Mouse (Mus musculus) G1E (cell line): ENCODE measurements around the gene Rell1. TPM values are rescaled to one million over a fixed set of nuclear protein-coding genes. Genes with fewer than 3 reads are reported as not detected.

Source experiments
- ATAC-seq: 2 replicates; pipeline ENCODE4 v1.8.0; 2016; ENCODE audit warnings: mild to moderate bottlenecking; ENCODE audit not compliant: insufficient number of reproducible peaks, poor library complexity, low FRiP score, severe bottlenecking; ENCODE audit errors: extremely low read depth
- DNase-seq: peaks from one replicate; pipeline ENCODE4 v3.0.0; 2012; ENCODE audit warnings: low spot score
- H3K27me3 ChIP-seq: 2 replicates; pipeline ENCODE4 v1.6.1; 2012; ENCODE audit warnings: mild to moderate bottlenecking, low read length, inconsistent platforms; ENCODE audit not compliant: insufficient read depth
- H3K36me3 ChIP-seq: replicated peaks from 2 replicates; pipeline ENCODE3; 2012; ENCODE audit warnings: mild to moderate bottlenecking, inconsistent platforms
- H3K4me1 ChIP-seq: 2 replicates; pipeline ENCODE4 v1.6.1; 2012; ENCODE audit warnings: low read depth, low read length, inconsistent platforms, mixed read lengths; ENCODE audit not compliant: insufficient read depth
- H3K4me3 ChIP-seq: 2 replicates; pipeline ENCODE4 v1.5.1; 2012; ENCODE audit warnings: low read depth, mild to moderate bottlenecking, inconsistent platforms, low read length, moderate library complexity, mixed read lengths
- H3K9me3 ChIP-seq: replicated peaks from 2 replicates; pipeline ENCODE4 v1.6.1; 2012; ENCODE audit warnings: inconsistent platforms
- CTCF ChIP-seq: IDR thresholded peaks from 2 replicates; pipeline ENCODE4 v1.5.1; 2012; ENCODE audit warnings: low read depth, low read length, inconsistent platforms, mixed read lengths
- GATA1 ChIP-seq: IDR thresholded peaks from 2 replicates; pipeline ENCODE4 v1.6.1; 2012; ENCODE audit warnings: borderline replicate concordance, low read length, inconsistent platforms, mixed read lengths
- GATA2 ChIP-seq: IDR thresholded peaks from 2 replicates; pipeline ENCODE4 v1.6.1; 2012; ENCODE audit warnings: low read depth, low read length, inconsistent platforms, borderline replicate concordance
- POLR2AphosphoS5 ChIP-seq: IDR thresholded peaks from 2 replicates; pipeline ENCODE4 v1.6.1; 2012; ENCODE audit warnings: low read depth, low read length, inconsistent platforms; ENCODE audit not compliant: insufficient replicate concordance
- TAL1 ChIP-seq: conservative IDR thresholded peaks from 2 replicates; pipeline ENCODE4 v1.6.1; 2012; ENCODE audit warnings: low read depth, low read length, inconsistent platforms, mixed read lengths
- polyA plus RNA-seq: library from polyadenylated mRNA; stranded (reverse); fragments of >175 nt; gene quantifications from 2 replicates; pipeline ENCODE4 v1.2.3, GENCODE M21; 2012
- total RNA-seq, 2 experiments: library from RNA; stranded (forward) in 1 of 2; stranded (reverse) in 1 of 2; fragments of 200-1000 nt in 1 of 2; fragments of >200 nt in 1 of 2; fragmentation: Nextera tagmentation in 1 of 2; gene quantifications; 2 replicates each; pipeline ENCODE4 v1.2.3; 2014 to 2017

Rell1 gene
- total and polyA plus RNA-seq, 3 experiments: 11.9 to 13.5 (median 12.1) TPM

- H3K36me3 ChIP-seq: peaks cover 25% of the 10 kb centered on the region
- no peak overlapping the region for H3K4me3 ChIP-seq
- no peaks in the 10 kb centered on the region for H3K9me3 ChIP-seq
- DNase-seq: no peak
- ATAC-seq: no peak
- H3K27me3 ChIP-seq: no peaks in the 10 kb centered on the region
- peaks cover 32% of the 10 kb centered on the region for H3K4me1 ChIP-seq
- TF ChIP-seq TAL1 (no peak), POLR2AphosphoS5 (no peak), CTCF (no peak), GATA2 (no peak), GATA1 (no peak)
Observed at GRCm38 (mm10) chr5:63966379-63966778, 2.3 kb downstream of the Rell1 start.

- no peak overlapping the region for H3K4me3 ChIP-seq
- TF ChIP-seq GATA1: no peak
- no peak for TF ChIP-seq POLR2AphosphoS5
- no peak for TF ChIP-seq GATA2
- TF ChIP-seq TAL1: no peak
- no peak for TF ChIP-seq CTCF
- no peak for ATAC-seq
- H3K27me3 ChIP-seq: no peaks in the 10 kb centered on the region
- H3K9me3 ChIP-seq: no peaks in the 10 kb centered on the region
- no peak for DNase-seq
- H3K36me3 ChIP-seq: peaks cover 28% of the 10 kb centered on the region
- peaks cover 32% of the 10 kb centered on the region for H3K4me1 ChIP-seq
Observed at GRCm38 (mm10) chr5:63965946-63966345, 2.8 kb downstream of the Rell1 start.

DNA sequence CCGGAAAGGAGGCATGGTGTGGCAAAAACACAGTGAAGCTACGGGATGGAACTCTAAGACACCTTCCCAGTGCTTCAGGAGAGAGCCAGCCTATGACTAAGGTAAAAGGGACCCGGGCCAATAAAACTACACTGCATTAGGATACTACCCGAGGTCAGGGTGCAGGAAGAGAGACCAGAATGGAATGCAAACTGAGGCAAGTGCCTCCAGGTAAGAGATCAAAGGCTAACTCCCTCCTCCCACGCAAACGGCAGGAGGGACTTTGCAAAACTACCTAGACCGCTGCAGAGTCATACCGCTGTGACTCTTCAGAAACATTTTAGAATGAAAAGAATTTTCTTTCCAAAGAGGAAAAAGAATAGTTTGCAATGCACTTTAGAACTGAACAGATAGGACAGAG is 4.1 kb downstream of the Rell1 start:
- TF ChIP-seq GATA2 (no peak), POLR2AphosphoS5 (no peak), TAL1 (no peak), GATA1 (no peak), CTCF (no peak)
- Histone ChIP-seq H3K9me3 (no peaks in the 10 kb centered on the region), H3K27me3 (no peaks in the 10 kb centered on the region), H3K36me3 (peaks cover 40% of the 10 kb centered on the region), H3K4me1 (peaks cover 22% of the 10 kb centered on the region), H3K4me3 (no peak overlapping the region)
- DNase-seq (no peak), ATAC-seq (no peak)

GRCm38 (mm10) chr5:63961726-63962125 is 7.0 kb downstream of the Rell1 start:
- Histone ChIP-seq H3K36me3 (peaks cover 57% of the 10 kb centered on the region), H3K27me3 (no peaks in the 10 kb centered on the region), H3K9me3 (no peaks in the 10 kb centered on the region), H3K4me1 (peaks cover under 1% of the 10 kb centered on the region; the same call in 1 of the 2 replicates), H3K4me3 (no peak overlapping the region)
- ATAC-seq: no peak
- no peak for DNase-seq
- TF ChIP-seq GATA1: no peak
- TF ChIP-seq POLR2AphosphoS5: no peak
- TF ChIP-seq CTCF: no peak
- TF ChIP-seq TAL1: no peak
- TF ChIP-seq GATA2: no peak

DNA sequence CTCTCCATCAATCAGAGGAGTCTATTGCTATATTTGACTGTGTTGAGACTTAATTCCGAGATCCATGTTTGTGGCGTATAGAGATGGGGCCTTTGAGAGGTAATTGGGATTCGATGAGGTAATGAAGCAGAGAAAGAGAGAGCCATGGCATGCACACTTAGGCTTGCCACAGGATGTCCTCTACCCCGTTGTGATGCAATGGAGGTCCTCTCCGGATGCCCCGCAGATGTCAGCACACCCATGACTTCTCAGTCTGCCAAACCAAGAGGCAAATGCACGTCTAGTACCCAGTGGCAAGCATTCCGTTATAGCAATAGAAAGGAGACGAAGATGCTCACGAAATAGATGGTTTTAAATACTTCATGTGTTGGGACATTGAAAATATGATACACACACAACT is 8.1 kb downstream of the Rell1 start:
- Histone ChIP-seq H3K9me3 (no peaks in the 10 kb centered on the region), H3K4me3 (no peak overlapping the region), H3K36me3 (peaks cover 56% of the 10 kb centered on the region), H3K27me3 (no peaks in the 10 kb centered on the region), H3K4me1 (no peaks in the 10 kb centered on the region)
- DNase-seq (no peak), ATAC-seq (no peak)
- TF ChIP-seq POLR2AphosphoS5 (no peak), GATA2 (no peak), GATA1 (no peak), TAL1 (no peak), CTCF (no peak)

- Histone ChIP-seq H3K4me1 (no peaks in the 10 kb centered on the region), H3K4me3 (no peak overlapping the region), H3K9me3 (no peaks in the 10 kb centered on the region), H3K36me3 (peaks cover 48% of the 10 kb centered on the region), H3K27me3 (no peaks in the 10 kb centered on the region)
- no peak for DNase-seq
- no peak for ATAC-seq
- TF ChIP-seq GATA1: no peak
- no peak for TF ChIP-seq CTCF
- no peak for TF ChIP-seq GATA2
- no peak for TF ChIP-seq TAL1
Observed at GRCm38 (mm10) chr5:63958963-63959708, 9.6 kb downstream of the Rell1 start.
